Mouse (Mus musculus): ENCODE data around the gene Kcnj9.

Kcnj9 gene

DNA sequence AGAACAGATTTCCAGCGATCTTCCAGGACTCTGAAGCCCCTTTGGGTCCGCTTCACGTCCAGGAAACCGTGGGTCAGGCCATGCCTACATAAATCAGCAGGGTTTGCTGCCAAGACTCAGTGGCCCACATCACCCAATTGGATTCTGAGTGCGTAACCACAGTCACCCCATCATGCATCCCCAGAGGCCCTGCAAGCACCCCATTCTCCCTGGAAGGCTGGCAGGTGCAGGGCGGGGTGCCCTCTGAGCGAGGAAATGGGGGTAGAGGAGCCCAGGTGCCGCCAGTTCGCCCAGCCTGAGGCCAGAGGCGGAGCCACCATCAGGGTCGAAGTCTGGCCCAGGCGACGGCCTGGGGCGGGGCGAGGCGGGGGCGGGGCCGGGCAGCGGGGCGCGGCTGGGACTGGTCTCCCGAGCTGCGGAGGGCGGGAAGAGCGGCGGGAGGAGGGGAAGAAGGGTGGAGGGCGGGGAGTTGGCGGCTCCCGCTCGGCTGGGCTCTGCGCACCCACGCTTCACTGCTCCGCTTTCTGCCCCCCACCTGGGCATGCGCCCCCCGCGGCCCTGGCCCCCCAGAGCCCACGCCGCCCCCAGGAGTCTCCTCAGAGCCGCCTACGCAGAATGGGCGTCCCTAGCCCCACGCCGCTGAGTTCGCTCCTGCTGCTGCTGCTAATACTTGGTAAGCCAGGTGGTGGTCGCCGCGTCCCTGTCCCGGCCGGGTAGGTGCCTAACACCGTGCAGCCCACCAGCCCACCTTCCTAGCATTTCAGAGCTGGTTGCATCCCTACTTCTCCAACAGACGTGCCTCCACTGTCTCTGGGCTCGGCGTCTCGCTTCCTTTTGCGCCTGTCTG, 17.0 kb downstream of the Kcnj9 start:
- peak; percentile 91 to 96 for DNase-seq

DNA sequence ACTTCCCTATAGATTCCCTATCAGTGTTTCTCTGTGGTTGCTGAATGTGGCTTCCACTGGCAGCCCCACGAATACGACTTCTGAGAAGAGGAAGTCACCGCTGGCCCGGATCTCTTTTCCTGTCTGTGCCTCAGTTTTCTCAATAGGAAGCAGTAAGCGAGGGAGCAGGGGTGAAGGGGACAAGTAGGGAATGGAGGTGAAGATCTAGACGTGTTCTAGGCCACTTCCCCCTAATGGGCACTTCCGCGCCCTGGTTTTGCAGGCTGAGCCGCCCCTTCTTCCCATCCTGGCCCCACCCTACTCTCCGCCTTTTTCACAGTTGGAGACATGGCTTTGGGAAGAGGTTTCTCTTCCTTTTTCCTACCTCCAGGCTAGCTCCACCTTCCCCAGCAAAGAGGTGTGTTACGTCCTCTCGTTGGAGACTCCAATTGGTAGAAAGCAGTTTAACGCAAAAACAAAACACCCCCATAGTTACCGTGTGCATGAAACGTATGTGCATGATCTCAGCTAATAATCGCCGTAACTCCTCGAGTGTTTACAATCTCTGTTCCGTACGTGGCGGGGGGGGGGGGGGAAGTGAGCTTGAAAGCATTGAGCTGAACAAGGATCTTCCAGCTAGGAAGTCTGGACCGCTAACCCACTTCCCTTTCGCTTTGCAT, 17.7 kb downstream of the Kcnj9 start:
- DNase-seq = peak; percentile 35 to 38

DNA sequence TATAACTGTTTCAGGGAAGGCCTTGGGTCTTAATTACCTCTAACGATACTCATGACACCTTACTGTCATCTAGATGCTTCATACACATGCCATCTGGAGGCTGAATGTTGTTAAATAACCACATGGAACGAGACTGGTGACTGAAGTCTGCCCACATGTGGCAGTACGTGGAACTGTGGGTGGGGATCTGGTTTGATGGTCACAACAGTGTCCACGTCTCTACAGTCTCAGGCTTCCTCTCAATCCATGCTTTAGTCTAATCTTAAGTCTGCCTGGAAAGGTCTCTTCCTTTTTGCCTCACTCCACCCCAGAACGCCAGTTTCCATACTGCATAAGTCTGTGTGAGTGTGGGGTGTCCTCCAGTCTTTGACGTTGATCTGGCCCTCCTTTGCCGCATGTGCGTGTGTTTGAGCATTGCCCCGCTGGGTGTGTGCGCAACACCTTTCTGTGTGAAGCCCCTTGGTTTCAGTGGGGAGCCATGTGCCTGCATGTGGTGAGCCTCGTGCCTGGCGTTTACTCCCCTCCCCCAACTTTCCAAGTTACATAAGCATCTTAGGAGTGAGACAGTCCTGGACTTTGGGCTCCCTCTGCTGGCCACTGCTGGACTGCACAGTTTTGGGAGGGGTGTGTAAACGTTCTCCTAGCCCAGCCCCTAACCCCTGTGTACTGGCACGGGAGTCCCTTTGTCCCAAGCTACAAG, 19.3 kb downstream of the Kcnj9 start:
- peak; percentile 85 to 86 for DNase-seq

DNA sequence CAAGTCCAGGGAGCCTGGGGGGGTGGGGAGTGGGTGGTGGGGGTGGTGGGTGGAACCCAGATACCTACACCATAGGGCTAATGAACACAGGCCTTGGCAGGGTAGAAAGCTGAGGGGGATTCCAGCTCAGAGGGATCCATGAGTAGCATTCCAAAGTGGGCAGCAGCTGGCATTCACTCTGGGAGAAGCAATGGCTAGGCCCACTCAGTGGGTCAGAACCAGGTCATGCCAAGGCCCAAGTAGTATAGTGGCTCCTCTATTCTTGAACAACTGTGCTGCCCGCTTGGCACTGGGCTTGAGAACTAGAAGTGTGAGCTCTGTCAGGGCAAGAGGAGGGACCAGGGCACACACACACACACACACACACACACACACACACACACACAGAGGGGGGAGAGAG, 20.7 kb downstream of the Kcnj9 start:
- DNase-seq = no peak

DNA sequence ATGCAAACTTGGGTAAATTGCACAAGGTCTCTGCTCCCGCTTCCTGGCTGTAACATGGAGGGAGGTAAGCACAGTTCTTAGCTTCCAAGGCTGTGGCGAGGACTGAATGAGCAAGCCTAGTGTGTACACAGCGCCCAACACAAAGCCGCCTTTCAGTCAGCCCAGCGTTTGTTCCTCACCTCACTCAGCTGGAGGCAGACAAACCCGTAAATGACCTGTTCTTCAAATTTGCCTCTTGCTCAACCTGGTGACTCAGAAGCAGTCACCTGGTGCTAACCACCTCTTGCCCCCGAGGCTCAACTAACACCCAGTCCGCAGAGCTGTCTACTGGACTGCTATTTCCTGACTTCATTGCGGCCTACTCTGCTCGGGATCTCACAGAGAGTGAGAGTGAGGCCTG, 21.2 kb downstream of the Kcnj9 start:
- DNase-seq = no peak

DNA sequence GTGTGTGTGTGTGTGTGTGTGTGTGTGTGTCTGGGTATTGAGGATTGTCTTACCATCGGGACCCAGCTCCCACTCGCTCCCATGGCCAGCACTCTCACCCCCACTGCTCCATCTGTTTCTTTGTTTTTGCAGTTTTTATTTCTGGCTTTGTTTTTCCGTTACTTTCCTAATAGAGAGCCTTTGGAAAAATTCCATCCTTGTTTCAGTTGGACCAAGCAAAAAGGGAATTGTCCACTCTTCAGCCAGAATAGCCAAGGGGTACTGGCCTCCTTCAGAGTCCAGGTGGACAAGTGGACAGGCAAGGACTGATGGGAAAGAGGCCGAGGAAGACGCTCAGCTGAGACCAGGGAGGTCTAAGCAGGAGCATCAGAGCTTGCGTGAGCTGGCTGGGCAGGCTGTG, 22.2 kb downstream of the Kcnj9 start:
- DNase-seq = no peak

DNA sequence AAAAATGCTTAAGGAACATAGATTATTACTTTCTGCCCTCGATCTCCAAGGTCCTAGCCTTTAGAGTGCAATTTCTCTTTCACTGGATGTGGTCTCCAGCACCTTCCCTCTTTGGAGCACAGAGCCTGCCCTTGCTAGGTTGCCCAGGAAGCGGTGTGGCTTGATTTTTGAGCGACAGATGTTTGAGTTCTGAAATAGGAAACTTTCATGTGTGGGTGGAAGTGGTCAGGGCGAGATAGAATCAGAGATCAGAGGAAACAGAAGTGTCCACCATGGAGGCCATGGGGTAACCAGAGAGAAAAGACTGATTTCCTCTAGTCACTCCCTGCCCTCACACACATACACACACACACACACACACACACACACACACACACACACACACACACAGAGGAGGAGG, 22.9 kb downstream of the Kcnj9 start:
- DNase-seq = no peak

DNA sequence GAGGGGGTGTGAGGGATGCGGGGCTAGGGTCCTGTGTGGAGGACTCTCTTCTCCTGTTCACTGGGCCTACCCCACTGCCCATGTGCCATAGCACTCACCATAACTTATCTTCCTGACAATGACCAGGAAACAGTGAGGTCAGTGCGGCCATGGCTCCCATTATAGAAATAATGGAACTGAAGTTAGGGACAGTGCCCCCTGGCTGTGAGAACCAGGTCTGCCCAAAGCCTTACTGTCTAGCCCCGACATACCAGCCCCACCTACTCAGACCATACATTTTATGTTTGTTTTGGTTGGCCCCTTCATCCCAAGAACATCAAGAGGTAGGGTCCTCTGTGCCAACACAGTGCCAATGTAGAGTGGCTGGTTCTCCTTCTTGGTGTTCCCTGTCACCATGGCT, 23.5 kb downstream of the Kcnj9 start:
- DNase-seq = no peak

DNA sequence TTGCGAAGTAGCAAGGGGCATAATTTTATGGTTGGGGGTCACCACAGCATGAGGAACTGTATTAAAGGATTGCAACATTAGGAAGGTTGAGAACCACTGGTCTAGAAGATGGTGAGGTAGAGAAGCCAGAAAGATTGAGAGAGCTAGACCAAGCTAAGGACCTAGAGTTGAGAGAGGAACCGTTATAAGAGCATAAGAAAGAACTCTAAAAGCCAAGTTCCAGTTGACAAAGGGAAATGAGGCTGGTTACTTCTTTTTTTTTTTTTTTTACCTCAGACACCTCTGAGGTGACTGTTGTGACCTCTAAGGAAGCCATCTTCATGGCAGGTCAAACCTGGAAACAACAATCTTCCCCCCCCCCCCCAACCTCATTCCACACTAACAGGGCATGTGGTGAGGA, 24.0 kb downstream of the Kcnj9 start:
- DNase-seq = no peak

DNA sequence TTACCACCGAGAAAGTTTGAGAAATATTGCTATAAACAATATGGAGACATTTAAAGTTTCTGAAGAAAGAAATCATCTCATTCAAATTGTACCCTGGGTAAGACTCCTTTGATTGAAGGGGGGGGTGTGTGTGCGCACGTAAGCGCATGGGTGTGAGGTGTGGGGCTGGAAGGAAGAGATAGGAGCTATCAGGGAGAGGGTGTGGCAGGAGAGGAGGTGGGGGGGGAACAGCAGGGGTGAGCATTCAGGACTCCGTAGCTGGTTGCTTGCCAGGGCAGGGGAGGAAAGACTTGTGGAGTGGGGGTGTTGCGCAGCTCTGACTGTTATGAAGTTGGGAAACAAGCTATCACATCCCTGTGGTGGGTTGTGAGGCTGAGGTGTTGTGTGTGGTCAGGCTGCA, 24.7 kb downstream of the Kcnj9 start:
- no peak for DNase-seq

DNA sequence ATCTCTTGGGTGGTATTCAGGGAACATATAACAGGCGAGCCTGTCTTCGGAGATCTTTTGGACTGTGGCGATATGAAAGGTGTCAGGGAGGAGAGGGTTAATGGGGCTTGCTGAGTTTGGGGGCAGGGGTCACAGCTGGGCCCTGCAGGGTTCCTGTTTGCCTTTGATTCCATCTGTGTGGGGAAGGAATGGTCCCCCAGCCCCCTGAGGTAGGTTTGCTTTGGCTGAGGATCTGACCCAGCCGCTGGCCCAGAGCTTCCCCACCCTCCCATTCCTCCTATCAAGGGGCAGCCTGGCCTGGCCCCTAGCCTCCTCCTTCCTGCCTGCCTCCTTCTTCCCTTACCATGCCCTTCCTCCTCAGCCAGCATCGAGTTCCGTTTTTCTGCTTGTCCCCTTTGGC, 26.3 kb downstream of the Kcnj9 start:
- no peak for DNase-seq

DNA sequence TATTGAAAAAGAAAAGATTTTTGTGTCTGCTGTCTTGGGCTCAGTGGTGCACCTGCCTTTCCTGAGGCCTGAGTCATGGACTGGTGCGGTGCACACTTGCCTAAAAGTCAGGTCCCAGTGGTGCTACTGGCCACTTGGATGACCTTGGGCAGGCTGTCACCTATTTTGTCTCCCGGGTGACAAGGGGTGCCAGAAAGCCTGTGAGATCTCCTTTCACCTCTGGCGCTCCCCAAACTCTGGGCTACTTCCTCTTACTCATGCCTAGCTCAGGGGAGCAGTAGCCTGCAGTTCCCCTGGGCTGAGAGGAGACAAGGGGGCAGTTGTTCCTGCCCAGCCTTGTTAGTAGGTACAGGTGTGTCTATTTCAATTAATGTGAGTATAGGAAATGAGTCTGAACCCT, 26.8 kb downstream of the Kcnj9 start:
- no peak for DNase-seq

DNA sequence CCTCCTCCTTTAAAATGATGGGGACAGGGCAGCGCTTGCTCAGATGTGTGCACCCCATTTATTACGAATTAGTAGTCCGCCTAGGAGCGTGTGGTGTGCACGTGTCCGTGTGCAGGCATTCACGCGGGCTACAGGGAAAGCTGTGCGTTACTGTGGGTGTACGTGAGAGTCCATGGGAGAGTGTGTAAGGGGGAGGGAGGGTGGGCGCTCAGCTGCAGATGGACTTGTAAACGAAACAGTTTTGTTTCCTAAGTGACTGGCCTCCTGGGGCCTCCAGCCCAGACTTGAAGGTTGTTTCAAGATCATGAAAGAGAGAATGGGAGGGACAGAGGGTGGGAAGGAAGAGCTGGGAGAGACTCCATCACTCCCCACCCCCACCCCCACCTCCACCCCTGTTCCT, 27.9 kb downstream of the Kcnj9 start:
- no peak for DNase-seq

DNA sequence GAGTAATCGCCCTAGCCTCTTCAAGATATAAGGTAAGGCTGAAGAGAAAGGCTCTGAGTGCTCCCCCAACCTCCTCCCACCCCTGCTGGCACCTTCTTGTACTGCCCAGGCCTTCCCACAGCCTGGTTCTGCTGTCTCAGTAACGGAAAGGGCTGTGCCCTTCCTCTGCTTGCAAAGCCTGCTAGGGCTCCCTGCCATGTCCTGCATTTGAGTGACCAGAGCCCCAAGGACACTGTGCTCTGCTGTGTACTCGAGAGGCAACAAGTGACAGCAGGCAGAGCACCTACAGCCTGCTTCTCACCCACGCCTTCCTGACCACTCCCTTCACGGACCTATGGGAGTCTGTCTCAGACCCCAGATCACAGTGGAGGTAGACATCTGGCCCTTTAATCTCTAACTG, 28.9 kb downstream of the Kcnj9 start:
- no peak for DNase-seq

DNA sequence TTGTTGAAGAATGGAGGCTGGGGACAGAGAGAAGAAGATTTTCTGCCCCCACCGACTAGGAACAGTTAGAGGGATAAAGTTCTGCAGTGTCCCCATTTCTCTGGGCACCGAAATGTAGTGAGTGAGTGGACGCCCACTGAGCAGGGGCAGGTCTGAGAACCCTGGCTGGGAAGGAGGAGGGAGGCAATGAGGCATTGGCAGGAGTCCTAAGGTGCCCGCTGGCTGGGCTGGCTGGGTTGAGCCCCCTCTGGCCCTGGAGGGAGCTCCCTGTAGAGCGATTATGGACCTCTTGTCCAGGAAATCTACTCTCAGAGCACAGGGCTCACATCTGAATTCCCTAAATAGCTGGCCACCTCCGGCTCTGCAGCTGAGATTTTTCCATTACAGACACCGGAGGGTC, 29.6 kb downstream of the Kcnj9 start:
- DNase-seq = no peak

DNA sequence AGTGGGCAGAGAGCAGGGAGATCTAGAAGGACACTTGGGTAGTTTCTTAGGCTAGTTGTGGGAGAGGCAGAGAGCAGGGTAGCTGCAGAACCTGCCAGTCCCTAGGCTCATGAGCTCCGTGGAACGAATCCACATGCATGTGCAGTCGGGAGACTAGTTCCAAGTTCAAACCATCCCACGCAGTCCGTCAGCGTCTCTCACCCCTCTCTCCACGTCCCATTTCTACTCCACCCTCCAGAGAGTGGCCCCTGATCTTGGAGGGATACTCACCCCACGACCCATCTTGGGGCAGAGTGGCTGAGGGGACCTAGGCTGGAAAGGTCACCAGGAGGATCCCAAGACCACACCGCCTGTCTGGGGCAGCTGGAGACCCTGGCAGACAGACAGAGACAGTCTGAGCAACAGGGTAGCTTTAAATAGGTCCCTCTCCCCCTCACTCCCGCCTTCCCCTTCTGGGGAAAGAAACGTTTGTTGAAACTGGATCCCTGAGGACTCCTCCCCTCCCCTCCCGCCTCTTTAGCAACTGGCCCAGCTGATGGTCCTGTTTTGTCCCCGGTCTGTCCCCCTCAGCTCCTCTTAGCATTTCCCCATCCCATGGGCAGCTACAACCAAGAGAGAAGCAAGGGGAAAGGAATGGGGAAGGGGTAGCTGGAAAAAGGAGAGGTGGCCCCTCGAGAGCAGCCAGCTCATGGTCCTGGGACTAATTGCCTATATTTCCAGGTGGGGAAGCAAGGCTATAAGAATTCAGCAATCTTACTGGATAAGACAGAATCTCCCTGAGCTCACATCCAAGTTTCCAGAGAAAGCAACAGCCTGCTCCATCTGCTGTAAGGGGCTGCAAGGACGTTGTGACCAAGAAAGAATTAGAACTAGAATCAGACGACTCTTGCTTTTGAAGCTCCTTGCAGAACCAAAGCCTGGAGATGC, 31.2 kb downstream of the Kcnj9 start, which contains the start of gene Atp1a2:
Gene Atp1a2 (minus strand): TSS at position 454 of the 927 bp plus-strand sequence.
- DNase-seq = no peak

DNA sequence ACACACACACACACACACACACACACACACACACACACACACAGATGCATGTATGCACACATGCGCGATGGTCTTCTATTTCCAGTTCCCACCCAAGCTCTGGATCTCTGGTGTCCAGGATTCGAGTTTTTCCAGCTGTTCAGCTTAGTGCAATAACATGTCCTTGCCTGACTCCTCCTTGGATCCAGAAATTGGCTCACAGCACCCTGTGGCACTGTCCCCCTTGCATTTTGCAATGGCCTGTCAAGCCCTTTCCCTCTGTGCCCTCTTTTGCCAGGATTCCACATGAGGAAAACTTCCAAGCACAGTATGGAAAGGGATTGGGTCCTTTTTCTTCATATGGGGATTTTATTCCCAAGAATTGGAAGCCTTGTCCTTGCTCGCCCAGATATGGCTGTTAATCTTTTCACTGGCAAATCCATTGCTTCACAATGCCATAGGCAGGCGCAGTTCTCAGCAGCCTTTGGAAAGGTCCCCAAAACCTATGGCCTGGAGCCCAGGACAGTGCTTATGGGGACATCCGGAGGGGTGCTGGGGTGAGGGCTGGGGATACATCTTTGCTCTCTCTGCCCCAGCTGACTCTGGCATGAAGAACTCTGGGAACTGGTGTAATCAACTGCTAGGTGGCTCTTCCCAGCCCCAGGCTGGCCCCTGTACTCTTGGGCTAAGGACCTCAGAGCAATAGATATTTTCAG, 32.2 kb downstream of the Kcnj9 start:
- DNase-seq = no peak

DNA sequence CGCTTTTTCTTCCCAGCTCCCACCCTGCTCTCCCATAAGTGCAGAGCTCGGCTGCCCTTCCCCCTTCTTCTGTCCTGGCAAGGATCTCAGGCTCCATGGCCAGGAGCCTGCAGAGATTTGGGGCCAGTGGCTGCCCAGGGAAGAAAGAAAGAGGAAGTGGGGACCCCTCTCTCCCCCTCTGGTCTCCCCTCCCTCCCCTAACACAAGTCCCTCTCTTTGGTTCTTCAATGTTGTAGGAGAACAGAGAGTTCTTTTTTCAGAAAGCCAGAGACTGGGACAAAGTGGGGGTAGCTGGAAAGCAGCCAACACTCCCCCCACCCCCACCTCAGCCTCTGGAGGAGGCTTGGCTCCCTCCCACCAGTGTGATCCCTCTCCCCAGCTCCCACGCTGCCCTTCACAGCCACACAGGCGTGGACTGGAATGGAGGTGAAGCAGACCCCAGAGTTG, 33.3 kb downstream of the Kcnj9 start:
- DNase-seq = no peak

DNA sequence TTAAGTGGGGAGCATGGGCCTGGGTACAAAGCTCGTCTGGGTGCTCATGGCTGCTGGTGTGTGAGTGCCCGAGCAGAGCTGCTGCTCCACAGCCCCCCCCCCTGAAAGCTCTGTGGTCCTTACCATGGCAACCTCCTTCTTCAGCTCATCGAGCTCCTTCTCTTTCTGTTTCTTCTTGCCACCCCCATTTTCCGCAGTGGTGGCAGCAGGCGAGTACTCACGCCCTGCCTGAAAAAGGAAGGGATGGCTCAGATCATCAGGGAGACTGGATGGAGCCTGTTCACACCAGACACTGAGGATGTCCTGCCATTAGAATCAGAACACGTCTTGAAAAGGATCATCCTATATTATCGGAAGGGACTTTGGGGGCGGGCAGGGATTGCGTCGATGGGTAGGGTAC, 35.7 kb downstream of the Kcnj9 start:
- no peak for DNase-seq

DNA sequence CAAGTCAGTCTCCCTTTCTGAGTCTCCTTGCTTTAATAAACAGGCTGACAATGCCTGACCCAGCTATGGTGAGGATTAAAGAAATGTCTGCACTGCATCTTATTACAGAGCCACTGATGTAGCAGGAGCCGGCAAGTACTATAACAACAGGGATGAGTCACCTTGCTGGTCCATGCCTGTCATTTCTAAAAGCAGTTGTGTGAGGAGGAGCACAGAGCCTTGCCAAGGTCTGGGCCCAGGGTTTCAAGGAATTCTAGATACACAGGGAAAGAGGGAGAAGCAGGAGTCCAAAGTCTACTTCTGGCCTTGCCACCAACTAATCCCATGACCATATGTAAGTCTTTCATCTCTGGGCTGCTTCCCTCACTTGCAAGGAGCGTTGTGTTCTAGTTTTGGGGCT, 36.2 kb downstream of the Kcnj9 start:
- no peak for DNase-seq

DNA sequence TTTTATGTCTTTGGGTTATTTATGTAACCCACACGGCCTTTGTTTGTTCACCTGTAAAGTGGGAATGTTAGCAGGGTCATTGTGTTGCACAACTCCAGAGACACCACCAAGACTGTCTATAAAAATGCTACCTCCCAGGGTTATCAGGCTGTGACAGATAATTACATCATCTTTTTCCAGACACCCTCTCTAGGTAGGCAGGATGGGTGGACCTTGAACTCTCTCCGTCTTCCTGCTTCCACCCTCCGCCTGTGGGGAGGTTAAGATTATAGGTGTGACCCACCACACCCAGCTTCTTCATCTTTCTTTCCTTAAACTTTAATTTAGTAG, 39.5 kb downstream of the Kcnj9 start:
- DNase-seq = no peak

All from thymus, postnatal 36 days (tissue).